Mouse (Mus musculus) ES-Bruce4 (cell line): ENCODE results near the gene Mllt1.

Source experiments
- CTCF ChIP-seq: IDR thresholded peaks from one replicate; pipeline ENCODE4 v1.8.1; 2011; ENCODE audit warnings: low read depth, low read length
- EP300 ChIP-seq: IDR thresholded peaks from 2 replicates; pipeline ENCODE4 v1.6.1; 2011; ENCODE audit warnings: low read depth, low read length; ENCODE audit not compliant: insufficient read depth
- POLR2A ChIP-seq: IDR thresholded peaks from one replicate; pipeline ENCODE4 v1.8.1; 2011; ENCODE audit warnings: low read length; ENCODE audit not compliant: insufficient read depth

- TF ChIP-seq CTCF (no peak), EP300 (no peak), POLR2A (no peak)
Measured at GRCm38 (mm10) chr17:56896513-56897129, 38.6 kb downstream of the Mllt1 start.
